Mouse (Mus musculus): ENCODE measurements around the gene Chst10. TPM values are rescaled to one million over a fixed set of nuclear protein-coding genes. Genes with fewer than 3 reads are reported as not detected.

Chst10 gene
- total and polyA plus RNA-seq, 3 experiments = 5.1 to 9.5 (median 7.3) TPM

DNA sequence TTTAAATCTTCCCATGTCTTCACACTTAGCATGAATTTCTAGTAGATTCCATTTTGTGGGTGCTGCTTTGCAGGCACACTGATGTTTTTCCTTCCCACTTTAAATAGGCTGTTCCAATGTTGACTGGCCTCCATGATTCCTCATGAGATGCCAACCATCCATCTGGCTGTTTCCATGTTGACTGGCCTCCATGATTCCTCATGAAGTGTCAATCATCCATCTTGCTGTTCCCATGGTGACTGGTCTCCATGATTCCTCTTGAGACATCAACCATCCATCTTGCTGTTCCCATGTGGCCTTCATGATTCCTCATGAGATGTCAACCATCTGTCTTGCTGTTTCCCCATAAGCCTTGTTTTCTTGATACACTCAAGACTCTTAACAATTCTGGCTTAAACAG lies 78.3 kb downstream of the Chst10 start:
- no peaks in the 10 kb centered on the region for H3K36me3 ChIP-seq (replicated peaks in 1 of 2; ENCODE audit: control insufficient read depth in 1 of 2, insufficient read depth in 1 of 2, low read length in 1 of 2)
- peaks cover 1% of the 10 kb centered on the region for H3K27me3 ChIP-seq (replicated peaks)
- no peak for TF ChIP-seq USF1 (IDR thresholded peaks at IDR 0.05; ENCODE audit: low read depth, low read length)
- TF ChIP-seq KAT2A (IDR thresholded peaks at IDR 0.05; ENCODE audit: insufficient replicate concordance, low read length) = no peak
- no peak for TF ChIP-seq ELF1 (IDR thresholded peaks at IDR 0.05; ENCODE audit: low read depth, low read length)
- no peak for TF ChIP-seq MAX (IDR thresholded peaks at IDR 0.05; ENCODE audit: low read length)
- no peak for TF ChIP-seq JUN (IDR thresholded peaks at IDR 0.05; ENCODE audit: insufficient read depth, low read depth, low read length)
- TF ChIP-seq CHD1 (IDR thresholded peaks at IDR 0.05; ENCODE audit: low read depth, low read length) = no peak
- TF ChIP-seq E2F4 (IDR thresholded peaks at IDR 0.05; ENCODE audit: insufficient replicate concordance, low read depth, low read length) = no peak
- TF ChIP-seq SIN3A (IDR thresholded peaks at IDR 0.05; ENCODE audit: low read length) = no peak
- no peak for TF ChIP-seq SMC3 (IDR thresholded peaks at IDR 0.05; ENCODE audit: low read depth, low read length)
- TF ChIP-seq ZNF384 (IDR thresholded peaks at IDR 0.05; ENCODE audit: low read depth, low read length) = no peak
- TF ChIP-seq MAZ (IDR thresholded peaks at IDR 0.05; ENCODE audit: low read depth, low read length) = no peak
- no peak for TF ChIP-seq MYC (IDR thresholded peaks at IDR 0.05; ENCODE audit: low read depth, low read length)
- TF ChIP-seq HCFC1 (IDR thresholded peaks at IDR 0.05; ENCODE audit: low read depth, low read length) = no peak
- TF ChIP-seq JUND (conservative IDR thresholded peaks at IDR 0.05; ENCODE audit: low read depth, low read length) = no peak
- no peak for TF ChIP-seq NELFE (IDR thresholded peaks at IDR 0.05; ENCODE audit: low read depth, low read length)
- TF ChIP-seq ZMIZ1 (IDR thresholded peaks at IDR 0.05; ENCODE audit: low read depth, low read length) = no peak
- no peak for TF ChIP-seq UBTF (IDR thresholded peaks at IDR 0.05; ENCODE audit: low read depth, low read length)
- TF ChIP-seq IRF4 (IDR thresholded peaks at IDR 0.05; ENCODE audit: low read depth, low read length) = no peak
- no peak for TF ChIP-seq BHLHE40 (IDR thresholded peaks at IDR 0.05; ENCODE audit: low read depth, low read length)
- H3K4me2 ChIP-seq (ENCODE audit: insufficient read depth, low read depth, poor library complexity, severe bottlenecking) = no peak overlapping the region
- no peak overlapping the region for H3K27ac ChIP-seq (ENCODE audit: insufficient read depth, low read depth)
- H3K4me3 ChIP-seq (replicated peaks in 1 of 3; ENCODE audit: low read depth in 2 of 3, low read length in 2 of 3, poor library complexity in 1 of 3) = no peak overlapping the region
- no peak for DNase-seq (ENCODE audit: extremely low read depth)
- H3K4me1 ChIP-seq (ENCODE audit: control insufficient read depth in 1 of 2, insufficient read depth in 2 of 2) = peaks cover 0 to 20% of the 10 kb centered on the region in 2 experiments; a peak in 1 of 4 replicates
- in situ Hi-C loops (cut with MboI; ENCODE audit: low pct_ligation_motif_present, low pct_unique_long_range_greater_than_20kb, low sequenced_read_pairs) (no loop called here), dilution Hi-C loops (cut with MboI; ENCODE audit: extremely low pct_ligation_motif_present, extremely low pct_unique_long_range_greater_than_20kb, low sequenced_read_pairs) (no loop called here)
- no peaks in the 10 kb centered on the region for H3K79me2 ChIP-seq (replicated peaks; ENCODE audit: control insufficient read depth, extremely low read depth, insufficient read depth, poor library complexity, severe bottlenecking)
- no peaks in the 10 kb centered on the region for H3K9me3 ChIP-seq (replicated peaks; ENCODE audit: low read length)
- H3K9ac ChIP-seq (ENCODE audit: insufficient read depth, low read depth) = no peak overlapping the region

DNA sequence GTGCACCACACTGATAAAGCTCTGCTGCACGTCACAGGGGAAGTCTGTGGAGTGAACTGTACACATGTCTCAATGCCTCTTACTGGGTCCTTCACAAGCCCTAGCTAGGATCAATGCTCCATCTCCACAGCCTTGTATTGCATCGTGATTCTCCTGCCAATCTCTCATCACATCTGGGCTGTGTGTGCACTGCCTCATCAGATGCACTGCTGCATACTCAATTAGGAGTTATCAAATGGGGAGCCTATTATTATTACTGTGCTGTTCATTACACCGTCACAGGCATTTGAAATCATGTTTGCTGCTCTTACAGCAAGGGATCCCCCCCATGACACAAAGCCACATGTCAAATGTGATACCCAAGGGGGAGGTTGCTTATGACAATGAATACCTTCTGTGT lies 80.3 kb downstream of the Chst10 start:
- no peak overlapping the region for H3K27ac ChIP-seq (ENCODE audit: insufficient read depth, low read depth)

More for the DNA sequence above, 80.3 kb downstream of the Chst10 start:
- dilution Hi-C loops (cut with MboI; ENCODE audit: extremely low pct_ligation_motif_present, extremely low pct_unique_long_range_greater_than_20kb, low sequenced_read_pairs) (no loop called here), in situ Hi-C loops (cut with MboI; ENCODE audit: low pct_ligation_motif_present, low pct_unique_long_range_greater_than_20kb, low sequenced_read_pairs) (no loop called here)
- no peaks in the 10 kb centered on the region for H3K79me2 ChIP-seq (replicated peaks; ENCODE audit: control insufficient read depth, extremely low read depth, insufficient read depth, poor library complexity, severe bottlenecking)
- no peak overlapping the region for H3K4me2 ChIP-seq (ENCODE audit: insufficient read depth, low read depth, poor library complexity, severe bottlenecking)
- no peak for DNase-seq (ENCODE audit: extremely low read depth)
- H3K9me3 ChIP-seq (replicated peaks; ENCODE audit: low read length) = no peaks in the 10 kb centered on the region
- H3K9ac ChIP-seq (ENCODE audit: insufficient read depth, low read depth) = no peak overlapping the region
- no peak overlapping the region for H3K4me3 ChIP-seq (replicated peaks in 1 of 3; ENCODE audit: low read depth in 2 of 3, low read length in 2 of 3, poor library complexity in 1 of 3)
- no peaks in the 10 kb centered on the region for H3K36me3 ChIP-seq (replicated peaks in 1 of 2; ENCODE audit: control insufficient read depth in 1 of 2, insufficient read depth in 1 of 2, low read length in 1 of 2)
- H3K27me3 ChIP-seq (replicated peaks) = peaks cover 1% of the 10 kb centered on the region
- TF ChIP-seq MAX (IDR thresholded peaks at IDR 0.05; ENCODE audit: low read length) = no peak
- no peak for TF ChIP-seq TCF12 (IDR thresholded peaks at IDR 0.05; ENCODE audit: low read depth, low read length)
- TF ChIP-seq KAT2A (IDR thresholded peaks at IDR 0.05; ENCODE audit: insufficient replicate concordance, low read length) = no peak
- TF ChIP-seq BHLHE40 (IDR thresholded peaks at IDR 0.05; ENCODE audit: low read depth, low read length) = no peak
- no peak for TF ChIP-seq ETS1 (conservative IDR thresholded peaks at IDR 0.05; ENCODE audit: low read depth, low read length)
- TF ChIP-seq ZKSCAN1 (IDR thresholded peaks at IDR 0.05; ENCODE audit: borderline replicate concordance, low read depth, low read length) = no peak
- TF ChIP-seq ELF1 (IDR thresholded peaks at IDR 0.05; ENCODE audit: low read depth, low read length) = no peak
- TF ChIP-seq MEF2A (IDR thresholded peaks at IDR 0.05; ENCODE audit: borderline replicate concordance, low read depth, low read length) = no peak
- no peak for TF ChIP-seq MYC (IDR thresholded peaks at IDR 0.05; ENCODE audit: low read depth, low read length)
- TF ChIP-seq MAFK (IDR thresholded peaks at IDR 0.05; ENCODE audit: insufficient replicate concordance, low read length) = no peak
- no peak for TF ChIP-seq ZC3H11A (IDR thresholded peaks at IDR 0.05; ENCODE audit: low read depth, low read length)
- TF ChIP-seq MXI1 (IDR thresholded peaks at IDR 0.05; ENCODE audit: low read depth, low read length) = no peak
- TF ChIP-seq JUND (conservative IDR thresholded peaks at IDR 0.05; ENCODE audit: low read depth, low read length) = no peak
- no peak for TF ChIP-seq POLR2AphosphoS2 (IDR thresholded peaks at IDR 0.05; ENCODE audit: low read depth, low read length)
- peaks cover 0 to 5% of the 10 kb centered on the region in 2 experiments; a peak in 1 of 4 replicates for H3K4me1 ChIP-seq (ENCODE audit: control insufficient read depth in 1 of 2, insufficient read depth in 2 of 2)

Data from CH12.LX (cell line).